Mouse (Mus musculus): ENCODE measurements around the gene Tcf19. TPM values are rescaled to one million over a fixed set of nuclear protein-coding genes. Genes with fewer than 3 reads are reported as not detected.

Tcf19 gene
- polyA plus RNA-seq, 1 experiment from 2014 or later: 90.1 TPM

DNA sequence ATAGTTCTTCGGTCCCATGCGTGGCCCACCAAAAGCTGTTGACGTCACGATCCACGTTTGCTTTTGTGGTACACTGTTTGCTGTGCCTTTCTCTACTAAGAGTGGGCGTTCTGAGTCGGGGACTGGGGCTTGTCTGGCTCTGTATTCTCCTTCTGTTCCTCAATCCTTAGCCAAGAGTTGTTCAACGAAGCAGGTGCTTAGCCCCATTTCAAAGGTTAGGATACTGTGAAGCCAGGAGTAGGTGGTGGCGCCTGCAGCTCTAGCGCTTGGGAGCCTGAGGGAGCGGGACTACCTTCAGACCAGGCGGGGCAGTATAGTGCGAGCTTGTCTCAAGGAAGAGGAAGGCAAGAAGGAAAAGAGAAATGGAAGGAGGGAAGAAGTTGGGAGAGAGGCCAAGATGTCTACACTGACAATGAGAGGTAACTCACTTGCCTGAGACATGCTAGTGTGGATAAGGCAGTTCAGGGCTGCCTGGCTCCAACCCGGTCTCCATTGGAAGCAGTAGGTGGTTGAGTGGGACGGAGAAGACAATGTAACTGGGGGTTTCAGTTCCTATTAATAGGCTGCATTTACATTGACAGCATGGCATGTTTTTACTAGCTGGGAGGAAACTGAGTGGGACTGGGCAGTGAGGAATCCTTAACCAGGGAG is 26.3 kb upstream of the Tcf19 start:
- ATAC-seq (ENCODE audit: insufficient number of reproducible peaks, insufficient read depth, low FRiP score, low read depth): no peak
- 76% methylated on average over 15 of the region's 15 CpGs for WGBS
- Histone ChIP-seq H3K4me1 (ENCODE audit: control insufficient read depth, insufficient read depth, low read length) (no peaks in the 10 kb centered on the region), H3K27ac (ENCODE audit: low read length) (no peak overlapping the region), H3K9me3 (ENCODE audit: control insufficient read depth, low read depth, low read length) (no peaks in the 10 kb centered on the region), H3K36me3 (ENCODE audit: control insufficient read depth, insufficient read depth, low read length) (no peaks in the 10 kb centered on the region), H3K9ac (replicated peaks; ENCODE audit: low read depth, low read length) (no peak overlapping the region), H3K27me3 (ENCODE audit: control insufficient read depth, insufficient read depth, low read length) (no peaks in the 10 kb centered on the region), H3K4me3 (ENCODE audit: low read depth, low read length) (no peak overlapping the region), H3K4me2 (replicated peaks; ENCODE audit: low read depth, low read length) (no peak overlapping the region)

DNA sequence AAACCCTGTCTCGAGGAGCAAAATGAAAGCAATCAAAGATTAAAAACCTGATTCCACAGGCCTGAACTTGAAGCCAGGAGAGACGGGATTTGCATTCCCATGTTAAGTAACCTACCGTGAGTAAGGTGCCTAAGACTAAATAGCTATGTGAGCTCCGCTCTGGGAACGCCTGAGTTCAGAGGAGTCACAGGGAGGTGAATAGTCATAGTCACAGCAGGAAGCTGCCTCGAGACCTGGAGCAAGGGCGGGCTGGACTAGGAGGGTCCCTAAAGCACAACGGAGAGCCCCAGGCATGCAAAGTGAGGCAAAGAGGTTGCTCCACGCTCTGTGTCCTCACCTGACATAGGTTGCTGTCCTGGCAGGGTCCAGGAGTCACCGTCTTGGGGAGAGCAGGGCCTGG is 22.9 kb upstream of the Tcf19 start:
- Histone ChIP-seq H3K4me1 (ENCODE audit: control insufficient read depth, insufficient read depth, low read length) (no peaks in the 10 kb centered on the region), H3K4me3 (ENCODE audit: low read depth, low read length) (no peak overlapping the region), H3K27ac (ENCODE audit: low read length) (no peak overlapping the region), H3K9ac (replicated peaks; ENCODE audit: low read depth, low read length) (no peak overlapping the region), H3K27me3 (ENCODE audit: control insufficient read depth, insufficient read depth, low read length) (no peaks in the 10 kb centered on the region), H3K9me3 (ENCODE audit: control insufficient read depth, low read depth, low read length) (no peaks in the 10 kb centered on the region), H3K36me3 (ENCODE audit: control insufficient read depth, insufficient read depth, low read length) (no peaks in the 10 kb centered on the region), H3K4me2 (replicated peaks; ENCODE audit: low read depth, low read length) (no peak overlapping the region)
- 51% methylated on average over 10 of the region's 10 CpGs for WGBS
- no peak for ATAC-seq (ENCODE audit: insufficient number of reproducible peaks, insufficient read depth, low FRiP score, low read depth)

DNA sequence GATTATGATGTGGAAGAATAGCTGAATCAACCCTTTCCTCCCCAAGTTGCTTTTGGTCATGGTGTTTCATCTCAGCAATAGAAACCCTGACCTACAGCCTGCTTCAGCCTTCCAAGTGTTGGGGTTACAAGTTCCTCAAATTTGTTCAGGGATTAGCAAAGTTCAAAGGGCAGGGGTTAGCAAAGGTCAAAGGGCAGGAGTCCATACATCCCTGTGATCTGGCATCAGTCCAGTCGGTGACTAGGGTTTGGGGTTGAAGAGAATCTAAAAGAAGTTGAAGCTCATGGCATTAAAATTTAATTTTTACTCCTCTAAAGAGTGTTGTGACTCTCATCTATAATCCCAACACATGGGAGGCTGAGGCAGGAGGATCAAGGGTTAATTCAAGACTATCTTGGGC is 21.9 kb upstream of the Tcf19 start:
- no peak overlapping the region for H3K4me3 ChIP-seq (ENCODE audit: low read depth, low read length)
- no peaks in the 10 kb centered on the region for H3K27me3 ChIP-seq (ENCODE audit: control insufficient read depth, insufficient read depth, low read length)
- WGBS: 85% methylated on average over 1 of the region's 1 CpGs
- ATAC-seq (ENCODE audit: insufficient number of reproducible peaks, insufficient read depth, low FRiP score, low read depth): no peak
- no peaks in the 10 kb centered on the region for H3K4me1 ChIP-seq (ENCODE audit: control insufficient read depth, insufficient read depth, low read length)
- H3K9ac ChIP-seq (replicated peaks; ENCODE audit: low read depth, low read length): no peak overlapping the region
- no peaks in the 10 kb centered on the region for H3K36me3 ChIP-seq (ENCODE audit: control insufficient read depth, insufficient read depth, low read length)
- no peak overlapping the region for H3K4me2 ChIP-seq (replicated peaks; ENCODE audit: low read depth, low read length)
- no peaks in the 10 kb centered on the region for H3K9me3 ChIP-seq (ENCODE audit: control insufficient read depth, low read depth, low read length)
- H3K27ac ChIP-seq (ENCODE audit: low read length): no peak overlapping the region

DNA sequence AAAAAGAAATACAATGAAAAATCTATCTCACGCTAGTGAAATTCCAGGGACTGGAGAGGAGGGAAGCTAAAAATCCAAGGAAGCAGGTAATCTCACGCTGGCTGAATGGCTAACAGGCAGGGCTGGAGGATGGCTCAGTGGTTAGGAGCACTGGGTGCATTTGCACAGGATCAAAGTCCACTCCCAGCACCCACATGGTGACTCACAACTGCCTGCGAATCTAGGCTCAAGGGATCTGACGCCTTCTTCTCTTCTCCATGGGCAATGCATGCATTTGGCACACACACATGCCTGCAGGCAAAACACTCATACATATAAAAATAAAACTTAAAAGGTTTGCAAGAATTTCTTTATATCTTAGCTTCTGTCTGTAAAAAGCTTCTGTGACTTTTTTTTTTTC is 20.8 kb upstream of the Tcf19 start:
- WGBS: 86% methylated on average over 4 of the region's 4 CpGs
- no peak overlapping the region for H3K4me3 ChIP-seq (ENCODE audit: low read depth, low read length)
- H3K9ac ChIP-seq (replicated peaks; ENCODE audit: low read depth, low read length): no peak overlapping the region
- no peak overlapping the region for H3K4me2 ChIP-seq (replicated peaks; ENCODE audit: low read depth, low read length)
- H3K27me3 ChIP-seq (ENCODE audit: control insufficient read depth, insufficient read depth, low read length): no peaks in the 10 kb centered on the region
- no peak for ATAC-seq (ENCODE audit: insufficient number of reproducible peaks, insufficient read depth, low FRiP score, low read depth)
- no peaks in the 10 kb centered on the region for H3K9me3 ChIP-seq (ENCODE audit: control insufficient read depth, low read depth, low read length)
- H3K36me3 ChIP-seq (ENCODE audit: control insufficient read depth, insufficient read depth, low read length): no peaks in the 10 kb centered on the region
- H3K27ac ChIP-seq (ENCODE audit: low read length): no peak overlapping the region
- no peaks in the 10 kb centered on the region for H3K4me1 ChIP-seq (ENCODE audit: control insufficient read depth, insufficient read depth, low read length)

DNA sequence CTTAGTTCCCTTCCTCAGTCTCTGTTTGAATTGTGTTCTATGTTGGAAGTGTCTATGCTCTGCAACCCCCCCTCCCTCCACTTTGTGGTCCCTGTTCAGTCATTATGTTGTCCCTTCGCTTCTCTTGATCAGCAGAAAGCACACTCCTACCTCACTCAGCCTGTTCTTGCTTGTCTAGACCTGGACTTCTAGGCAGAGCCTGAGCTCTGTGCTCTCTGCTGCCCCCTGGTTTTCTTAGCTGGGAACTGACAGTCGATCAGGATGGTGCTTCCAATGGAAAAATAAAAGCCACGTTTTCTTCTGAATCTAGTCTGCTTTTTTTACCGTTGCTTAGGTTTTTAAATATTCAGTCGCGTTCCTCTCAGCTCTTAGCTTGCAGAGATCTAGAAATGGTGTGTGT is 17.7 kb upstream of the Tcf19 start:
- H3K9ac ChIP-seq (replicated peaks; ENCODE audit: low read depth, low read length): no peak overlapping the region
- no peaks in the 10 kb centered on the region for H3K27me3 ChIP-seq (ENCODE audit: control insufficient read depth, insufficient read depth, low read length)
- no peaks in the 10 kb centered on the region for H3K4me1 ChIP-seq (ENCODE audit: control insufficient read depth, insufficient read depth, low read length)
- H3K36me3 ChIP-seq (ENCODE audit: control insufficient read depth, insufficient read depth, low read length): peaks cover 13% of the 10 kb centered on the region
- no peaks in the 10 kb centered on the region for H3K9me3 ChIP-seq (ENCODE audit: control insufficient read depth, low read depth, low read length)
- no peak overlapping the region for H3K27ac ChIP-seq (ENCODE audit: low read length)
- no peak overlapping the region for H3K4me2 ChIP-seq (replicated peaks; ENCODE audit: low read depth, low read length)
- no peak overlapping the region for H3K4me3 ChIP-seq (ENCODE audit: low read depth, low read length)
- 10% methylated on average over 6 of the region's 6 CpGs for WGBS
- ATAC-seq (ENCODE audit: insufficient number of reproducible peaks, insufficient read depth, low FRiP score, low read depth): peak; percentile 72; the same call in 1 of the 2 replicates

GRCm38 (mm10) chr17:35532901-35533300 is 16.3 kb upstream of the Tcf19 start, which contains the start of gene Psors1c2:
Gene Psors1c2, plus strand, starts transcription at chr17:35533201.
- ATAC-seq (ENCODE audit: insufficient number of reproducible peaks, insufficient read depth, low FRiP score, low read depth): no peak
- WGBS: 17% methylated on average over 7 of the region's 7 CpGs
- H3K27ac ChIP-seq (ENCODE audit: low read length): no peak within 1 kb of the TSS
- H3K36me3 ChIP-seq (ENCODE audit: control insufficient read depth, insufficient read depth, low read length): peaks cover 23% of the 10 kb centered on the region
- no peak within 1 kb of the TSS for H3K9ac ChIP-seq (replicated peaks; ENCODE audit: low read depth, low read length)
- no peaks in the 10 kb centered on the region for H3K9me3 ChIP-seq (ENCODE audit: control insufficient read depth, low read depth, low read length)
- no peak within 1 kb of the TSS for H3K4me2 ChIP-seq (replicated peaks; ENCODE audit: low read depth, low read length)
- H3K4me3 ChIP-seq (ENCODE audit: low read depth, low read length): no peak within 1 kb of the TSS
- H3K4me1 ChIP-seq (ENCODE audit: control insufficient read depth, insufficient read depth, low read length): no peaks in the 10 kb centered on the region
- H3K27me3 ChIP-seq (ENCODE audit: control insufficient read depth, insufficient read depth, low read length): no peaks in the 10 kb centered on the region

GRCm38 (mm10) chr17:35532360-35532759 is 15.7 kb upstream of the Tcf19 start:
- H3K4me2 ChIP-seq (replicated peaks; ENCODE audit: low read depth, low read length): no peak overlapping the region
- 10% methylated on average over 3 of the region's 3 CpGs for WGBS
- H3K9me3 ChIP-seq (ENCODE audit: control insufficient read depth, low read depth, low read length): no peaks in the 10 kb centered on the region
- H3K4me1 ChIP-seq (ENCODE audit: control insufficient read depth, insufficient read depth, low read length): no peaks in the 10 kb centered on the region
- no peak overlapping the region for H3K27ac ChIP-seq (ENCODE audit: low read length)
- no peaks in the 10 kb centered on the region for H3K27me3 ChIP-seq (ENCODE audit: control insufficient read depth, insufficient read depth, low read length)
- no peak for ATAC-seq (ENCODE audit: insufficient number of reproducible peaks, insufficient read depth, low FRiP score, low read depth)
- H3K9ac ChIP-seq (replicated peaks; ENCODE audit: low read depth, low read length): no peak overlapping the region
- H3K36me3 ChIP-seq (ENCODE audit: control insufficient read depth, insufficient read depth, low read length): peaks cover 24% of the 10 kb centered on the region
- no peak overlapping the region for H3K4me3 ChIP-seq (ENCODE audit: low read depth, low read length)

- Histone ChIP-seq H3K9ac (replicated peaks; ENCODE audit: low read depth, low read length) (no peak overlapping the region), H3K36me3 (ENCODE audit: control insufficient read depth, insufficient read depth, low read length) (peaks cover 49% of the 10 kb centered on the region), H3K27ac (ENCODE audit: low read length) (no peak overlapping the region), H3K9me3 (ENCODE audit: control insufficient read depth, low read depth, low read length) (no peaks in the 10 kb centered on the region), H3K4me1 (ENCODE audit: control insufficient read depth, insufficient read depth, low read length) (no peaks in the 10 kb centered on the region), H3K4me3 (ENCODE audit: low read depth, low read length) (no peak overlapping the region), H3K27me3 (ENCODE audit: control insufficient read depth, insufficient read depth, low read length) (no peaks in the 10 kb centered on the region), H3K4me2 (replicated peaks; ENCODE audit: low read depth, low read length) (no peak overlapping the region)
- no peak for ATAC-seq (ENCODE audit: insufficient number of reproducible peaks, insufficient read depth, low FRiP score, low read depth)
- WGBS: 72% methylated on average over 8 of the region's 8 CpGs
Observed at GRCm38 (mm10) chr17:35526644-35527043, 10.0 kb upstream of the Tcf19 start.

DNA sequence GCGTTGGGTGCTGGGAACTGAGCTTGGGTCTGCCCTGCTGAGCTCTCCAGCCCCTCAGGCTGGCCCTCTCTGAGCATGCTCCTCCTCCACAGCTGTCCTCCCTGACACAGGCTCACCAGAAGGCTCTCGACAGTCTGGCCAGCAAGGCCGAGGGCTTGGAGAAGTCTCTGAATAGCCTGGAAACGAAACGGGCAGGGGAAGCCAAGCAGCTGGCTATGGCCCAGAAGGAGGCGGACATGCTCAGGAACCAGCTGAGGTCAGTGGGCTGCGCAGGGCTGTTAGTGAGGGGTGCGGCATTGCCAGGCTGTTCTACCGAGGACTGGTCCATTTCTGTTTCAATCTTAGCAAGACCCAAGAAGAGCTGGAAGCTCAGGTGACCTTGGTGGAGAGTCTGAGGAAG is 7.7 kb upstream of the Tcf19 start:
- Histone ChIP-seq H3K9me3 (ENCODE audit: control insufficient read depth, low read depth, low read length) (no peaks in the 10 kb centered on the region), H3K4me2 (replicated peaks; ENCODE audit: low read depth, low read length) (no peak overlapping the region), H3K4me1 (ENCODE audit: control insufficient read depth, insufficient read depth, low read length) (no peaks in the 10 kb centered on the region), H3K9ac (replicated peaks; ENCODE audit: low read depth, low read length) (no peak overlapping the region), H3K27ac (ENCODE audit: low read length) (no peak overlapping the region), H3K36me3 (ENCODE audit: control insufficient read depth, insufficient read depth, low read length) (peaks cover 36% of the 10 kb centered on the region), H3K27me3 (ENCODE audit: control insufficient read depth, insufficient read depth, low read length) (no peaks in the 10 kb centered on the region), H3K4me3 (ENCODE audit: low read depth, low read length) (no peak overlapping the region)
- ATAC-seq (ENCODE audit: insufficient number of reproducible peaks, insufficient read depth, low FRiP score, low read depth): no peak
- 86% methylated on average over 9 of the region's 9 CpGs for WGBS

Measured in stomach, embryonic 14.5 days (tissue).